Mouse (Mus musculus): ENCODE measurements around the gene Elf2.

- no peak for TF ChIP-seq CTCF (IDR thresholded peaks at IDR 0.05; ENCODE audit: borderline replicate concordance, insufficient read depth, low read depth, low read length)
- TF ChIP-seq POLR2A (IDR thresholded peaks at IDR 0.05; ENCODE audit: borderline replicate concordance, insufficient read depth, low read length): no peak
Observed at GRCm38 (mm10) chr3:51256450-51256849, 84.0 kb downstream of the Elf2 start.
